Mouse (Mus musculus): Measurements from ENCODE around the gene Sptbn4. TPM values are rescaled to one million over a fixed set of nuclear protein-coding genes. Genes with fewer than 3 reads are reported as not detected.
A peak's percentile ranks its signal among the peaks of the same experiment; 100 is the strongest.

The Sptbn4 gene
- total RNA-seq, 2 experiments from 2014 or later, result 0.09 TPM; not detected in 1

- peak; percentile 96 for ATAC-seq (replicated peaks; ENCODE audit: low FRiP score, low TSS enrichment, poor library complexity, severe bottlenecking)
Observed at GRCm38 (mm10) chr7:27361283-27361946, 86.1 kb downstream of the Sptbn4 start.

GRCm38 (mm10) chr7:27360749-27361148 lies 86.7 kb downstream of the Sptbn4 start:
- ATAC-seq (replicated peaks; ENCODE audit: low FRiP score, low TSS enrichment, poor library complexity, severe bottlenecking), result no peak

- ATAC-seq (replicated peaks; ENCODE audit: low FRiP score, low TSS enrichment, poor library complexity, severe bottlenecking), result no peak
Observed at GRCm38 (mm10) chr7:27359706-27360358, 87.7 kb downstream of the Sptbn4 start.

- no peak for ATAC-seq (replicated peaks; ENCODE audit: low FRiP score, low TSS enrichment, poor library complexity, severe bottlenecking)
Observed at GRCm38 (mm10) chr7:27359162-27359561, 88.3 kb downstream of the Sptbn4 start.

GRCm38 (mm10) chr7:27357595-27357978 lies 89.9 kb downstream of the Sptbn4 start:
- no peak for ATAC-seq (replicated peaks; ENCODE audit: low FRiP score, low TSS enrichment, poor library complexity, severe bottlenecking)

- ATAC-seq (replicated peaks; ENCODE audit: low FRiP score, low TSS enrichment, poor library complexity, severe bottlenecking), result no peak
Observed at GRCm38 (mm10) chr7:27356861-27357594, 90.5 kb downstream of the Sptbn4 start, which contains the start of gene Gm20479. Gene Gm20479, minus strand, starts transcription at chr7:27357419.

GRCm38 (mm10) chr7:27356248-27356647 lies 91.2 kb downstream of the Sptbn4 start:
- peak; percentile 22 for ATAC-seq (replicated peaks; ENCODE audit: low FRiP score, low TSS enrichment, poor library complexity, severe bottlenecking)

- peak; percentile 92 for ATAC-seq (replicated peaks; ENCODE audit: low FRiP score, low TSS enrichment, poor library complexity, severe bottlenecking)
Observed at GRCm38 (mm10) chr7:27355745-27356240, 91.7 kb downstream of the Sptbn4 start, which contains the start of gene Shkbp1. Gene Shkbp1, minus strand, starts transcription at chr7:27356019.

GRCm38 (mm10) chr7:27355261-27355660 lies 92.2 kb downstream of the Sptbn4 start:
- 0 out of 2 replicates have a peak, but pooled peaks have one; percentile 4 for ATAC-seq (replicated peaks; ENCODE audit: low FRiP score, low TSS enrichment, poor library complexity, severe bottlenecking)

GRCm38 (mm10) chr7:27354783-27355182 lies 92.7 kb downstream of the Sptbn4 start:
- peak; percentile 36 for ATAC-seq (replicated peaks; ENCODE audit: low FRiP score, low TSS enrichment, poor library complexity, severe bottlenecking)

- no peak for ATAC-seq (replicated peaks; ENCODE audit: low FRiP score, low TSS enrichment, poor library complexity, severe bottlenecking)
Observed at GRCm38 (mm10) chr7:27354144-27354543, 93.3 kb downstream of the Sptbn4 start.

- ATAC-seq (replicated peaks; ENCODE audit: low FRiP score, low TSS enrichment, poor library complexity, severe bottlenecking), result no peak
Observed at GRCm38 (mm10) chr7:27345444-27345843, 102.0 kb downstream of the Sptbn4 start.

- 0 out of 2 replicates have a peak, but pooled peaks have one; percentile 34 for ATAC-seq (replicated peaks; ENCODE audit: low FRiP score, low TSS enrichment, poor library complexity, severe bottlenecking)
Observed at GRCm38 (mm10) chr7:27342595-27342994, 104.9 kb downstream of the Sptbn4 start.

GRCm38 (mm10) chr7:27339519-27339918 lies 108.0 kb downstream of the Sptbn4 start:
- no peak for ATAC-seq (replicated peaks; ENCODE audit: low FRiP score, low TSS enrichment, poor library complexity, severe bottlenecking)

GRCm38 (mm10) chr7:27339114-27339513 lies 108.4 kb downstream of the Sptbn4 start:
- ATAC-seq (replicated peaks; ENCODE audit: low FRiP score, low TSS enrichment, poor library complexity, severe bottlenecking), result no peak

- peak; percentile 26; the same call in 1 of the 2 replicates for ATAC-seq (replicated peaks; ENCODE audit: low FRiP score, low TSS enrichment, poor library complexity, severe bottlenecking)
Observed at GRCm38 (mm10) chr7:27337175-27337853, 110.2 kb downstream of the Sptbn4 start, which contains the start of gene Ltbp4. Gene Ltbp4, minus strand, starts transcription at chr7:27337692.

GRCm38 (mm10) chr7:27335928-27336823 lies 111.3 kb downstream of the Sptbn4 start:
- ATAC-seq (replicated peaks; ENCODE audit: low FRiP score, low TSS enrichment, poor library complexity, severe bottlenecking), result peak; percentile 70

- ATAC-seq (replicated peaks; ENCODE audit: low FRiP score, low TSS enrichment, poor library complexity, severe bottlenecking), result no peak
Observed at GRCm38 (mm10) chr7:27335011-27335720, 112.3 kb downstream of the Sptbn4 start.
